Mouse (Mus musculus) bone marrow macrophage, adult 2 months (primary cell): ENCODE measurements around the gene Tmtc2.

Source experiments
- CTCF ChIP-seq: IDR thresholded peaks from 2 replicates; pipeline ENCODE4 v1.5.1; 2012; ENCODE audit warnings: low read depth, mild to moderate bottlenecking, low read length, moderate library complexity
- POLR2A ChIP-seq: IDR thresholded peaks from 2 replicates; pipeline ENCODE4 v1.6.1; 2012; ENCODE audit warnings: mild to moderate bottlenecking, low read depth, low read length, borderline replicate concordance

GRCm38 (mm10) chr10:105384065-105384464 is 190.2 kb downstream of the Tmtc2 start:
- TF ChIP-seq CTCF = no peak
- no peak for TF ChIP-seq POLR2A
